Mouse (Mus musculus) kidney, postnatal 0 days (tissue): Measurements from ENCODE around the gene Gm26965. TPM values are rescaled to one million over a fixed set of nuclear protein-coding genes. Genes with fewer than 3 reads are reported as not detected.

Source experiments
- ATAC-seq: fragments of 200-750 bp; cut with Nextera tagmentation; replicated peaks from 2 replicates; pipeline ENCODE4 v1.8.0; 2017; ENCODE audit warnings: low read depth, moderate number of reproducible peaks, moderate TSS enrichment, moderate library complexity; ENCODE audit not compliant: low FRiP score
- DNase-seq: peaks from one replicate; pipeline ENCODE4 v3.0.0-alpha.2; 2016; ENCODE audit warnings: low spot score
- H3K27ac ChIP-seq: fragments of 300-500 bp; sonication (generic); 2 replicates; pipeline ENCODE4 v1.5.1; 2014; ENCODE audit warnings: mild to moderate bottlenecking
- H3K27me3 ChIP-seq: fragments of 300-500 bp; sonication (generic); 2 replicates; pipeline ENCODE4 v1.6.1; 2014; ENCODE audit warnings: low read length, mixed read lengths; ENCODE audit not compliant: insufficient read depth
- H3K36me3 ChIP-seq: fragments of 300-500 bp; sonication (generic); 2 replicates; pipeline ENCODE4 v1.6.1; 2014; ENCODE audit warnings: low read length, mixed read lengths; ENCODE audit not compliant: insufficient read depth
- H3K4me1 ChIP-seq: fragments of 300-500 bp; sonication (generic); replicated peaks from 2 replicates; pipeline ENCODE4 v1.6.1; 2014; ENCODE audit warnings: antibody characterized with exemption, low read length, mixed read lengths; ENCODE audit not compliant: insufficient read depth
- H3K4me2 ChIP-seq: fragments of 300-500 bp; sonication (generic); 2 replicates; pipeline ENCODE4 v1.6.1; 2014; ENCODE audit warnings: mild to moderate bottlenecking, low read length, moderate library complexity, mixed read lengths
- H3K4me3 ChIP-seq: fragments of 300-500 bp; sonication (generic); replicated peaks from 2 replicates; pipeline ENCODE4 v1.5.1; 2014; ENCODE audit warnings: low read depth, low read length
- H3K9ac ChIP-seq: fragments of 300-500 bp; sonication (generic); 2 replicates; pipeline ENCODE4 v1.6.1; 2014; ENCODE audit warnings: low read depth, low read length
- H3K9me3 ChIP-seq: fragments of 300-500 bp; sonication (generic); replicated peaks from 2 replicates; pipeline ENCODE4 v1.6.1; 2016; ENCODE audit warnings: low read length, inconsistent platforms, mixed read lengths
- CTCF ChIP-seq: IDR thresholded peaks from 2 replicates; pipeline ENCODE4 v1.5.1; 2016; ENCODE audit warnings: antibody characterized with exemption, low read depth, mild to moderate bottlenecking, moderate library complexity
- WGBS: fragments of 180-500 bp; shearing (Covaris S2); extraction: QIAGEN DNeasy Blood & Tissue Kit; methylation state at CpG from one replicate; pipeline ENCODE4 v1.1.7; 2014; 5-methylcytosine and 5-hydroxymethylcytosine counted together
- polyA plus RNA-seq: library from polyadenylated mRNA; unstranded; fragments of >200 nt; fragmentation: Nextera tagmentation; extraction: Ambion mirVana; gene quantifications from 2 replicates; pipeline ENCODE4 v1.2.1, GENCODE M21; 2015

The Gm26965 gene
- not detected in 2 replicates for polyA plus RNA-seq

DNA sequence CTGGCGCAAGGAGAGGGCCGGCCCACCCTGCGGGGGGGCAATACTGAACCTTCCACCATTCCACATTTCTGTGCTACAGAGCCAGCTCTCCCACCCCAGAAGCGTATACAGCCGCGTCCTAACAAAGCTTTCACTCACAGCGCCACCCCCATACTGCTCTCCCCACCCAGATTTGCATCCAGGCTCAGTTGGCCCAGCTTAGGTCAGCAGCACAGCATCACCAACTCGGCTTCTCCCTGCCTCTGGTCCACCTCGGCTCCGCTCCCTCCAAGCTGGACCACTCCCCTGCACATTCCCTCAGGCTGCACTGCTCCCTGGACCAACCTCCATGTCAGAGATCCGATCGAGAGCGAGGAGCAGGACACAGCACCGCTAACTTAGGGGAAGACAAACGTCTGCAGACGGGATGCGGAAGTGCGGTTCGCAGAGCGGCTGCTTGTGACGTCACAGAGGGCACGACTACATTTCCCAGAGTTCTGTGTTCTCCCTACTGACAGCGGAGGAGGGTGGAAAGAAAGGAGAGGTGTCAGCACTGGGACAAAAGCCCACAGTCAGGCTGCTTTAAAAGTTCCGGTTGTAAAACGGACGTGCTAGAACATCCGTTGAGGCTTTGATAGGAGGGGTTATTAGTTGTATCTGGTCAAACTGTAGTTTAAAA is at the start of gene Gm26965, which contains the start of gene Zfp87:
Gm26965 (minus strand) TSS at position 399 of the 658 bp plus-strand sequence.
Zfp87 (minus strand) TSS at position 425 of the 658 bp plus-strand sequence.
- peak; percentile 98 for ATAC-seq
- DNase-seq, result peak; percentile 99
- Histone ChIP-seq H3K27me3 (no peaks in the 10 kb centered on the region), H3K4me3 (peak within 1 kb of the TSS; percentile 74), H3K27ac (peak within 1 kb of the TSS; percentile 63; the same call in 1 of the 2 replicates), H3K4me2 (peak within 1 kb of the TSS; percentile 66), H3K9ac (peak within 1 kb of the TSS; percentile 75), H3K9me3 (no peaks in the 10 kb centered on the region), H3K36me3 (0 out of 2 replicates have a peak, but pooled peaks cover 1% of the 10 kb centered on the region), H3K4me1 (0 out of 2 replicates have a peak, but pooled peaks cover 4% of the 10 kb centered on the region)
- no peak for TF ChIP-seq CTCF
- under 1% methylated on average over 27 of the region's 27 CpGs for WGBS

DNA sequence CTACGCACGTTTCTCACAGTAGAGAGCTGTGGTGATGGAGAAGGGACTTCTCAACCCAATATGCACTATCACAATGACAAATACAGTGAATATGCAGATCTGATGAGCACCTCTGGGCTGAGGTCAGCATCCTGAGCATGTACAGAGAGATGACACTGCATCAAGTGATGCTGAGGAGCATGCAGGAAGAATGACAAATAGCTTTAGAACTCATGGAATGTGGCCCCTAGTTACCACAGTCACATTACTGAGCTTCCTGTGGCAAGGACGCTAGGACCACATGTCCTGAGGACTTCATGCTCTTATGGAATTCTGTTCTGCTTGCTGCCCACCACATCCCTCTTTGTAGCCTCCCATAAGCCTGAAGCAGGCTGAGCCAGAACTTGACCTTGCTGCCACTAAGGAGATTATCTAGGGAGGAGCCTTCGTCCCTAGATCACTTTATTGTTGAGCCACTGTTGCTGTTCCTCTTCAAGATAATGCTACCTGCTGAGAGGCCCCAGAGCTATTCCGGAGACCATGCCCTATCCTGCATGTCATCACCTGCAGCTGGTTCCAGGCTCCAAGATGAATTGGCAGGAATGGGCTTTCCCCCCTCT is 46.7 kb upstream of the Gm26965 start:
- H3K9ac ChIP-seq, result no peak overlapping the region
- TF ChIP-seq CTCF, result no peak
- H3K9me3 ChIP-seq, result no peaks in the 10 kb centered on the region

GRCm38 (mm10) chr13:67553730-67554129 is 27.8 kb upstream of the Gm26965 start, which contains the start of gene Zfp748:
Gene Zfp748, minus strand, starts transcription at chr13:67553830.
- ATAC-seq (no peak), DNase-seq (no peak)
- Histone ChIP-seq H3K27me3 (no peaks in the 10 kb centered on the region), H3K4me3 (peak within 1 kb of the TSS; percentile 92), H3K36me3 (no peaks in the 10 kb centered on the region), H3K9me3 (no peaks in the 10 kb centered on the region), H3K9ac (peak within 1 kb of the TSS; percentile 85), H3K4me1 (peaks cover 7% of the 10 kb centered on the region; the same call in 1 of the 2 replicates), H3K4me2 (peak within 1 kb of the TSS; percentile 67), H3K27ac (peak within 1 kb of the TSS; percentile 91)
- WGBS, result 86% methylated on average over 4 of the region's 4 CpGs
- no peak for TF ChIP-seq CTCF

More for the DNA sequence above, 46.7 kb upstream of the Gm26965 start:
- ATAC-seq (no peak), DNase-seq (no peak)
- WGBS, result 80% methylated on average over 5 of the region's 5 CpGs
- Histone ChIP-seq H3K27me3 (no peaks in the 10 kb centered on the region), H3K4me1 (no peaks in the 10 kb centered on the region), H3K36me3 (no peaks in the 10 kb centered on the region), H3K4me2 (no peak overlapping the region), H3K4me3 (no peak overlapping the region), H3K27ac (no peak overlapping the region)

DNA sequence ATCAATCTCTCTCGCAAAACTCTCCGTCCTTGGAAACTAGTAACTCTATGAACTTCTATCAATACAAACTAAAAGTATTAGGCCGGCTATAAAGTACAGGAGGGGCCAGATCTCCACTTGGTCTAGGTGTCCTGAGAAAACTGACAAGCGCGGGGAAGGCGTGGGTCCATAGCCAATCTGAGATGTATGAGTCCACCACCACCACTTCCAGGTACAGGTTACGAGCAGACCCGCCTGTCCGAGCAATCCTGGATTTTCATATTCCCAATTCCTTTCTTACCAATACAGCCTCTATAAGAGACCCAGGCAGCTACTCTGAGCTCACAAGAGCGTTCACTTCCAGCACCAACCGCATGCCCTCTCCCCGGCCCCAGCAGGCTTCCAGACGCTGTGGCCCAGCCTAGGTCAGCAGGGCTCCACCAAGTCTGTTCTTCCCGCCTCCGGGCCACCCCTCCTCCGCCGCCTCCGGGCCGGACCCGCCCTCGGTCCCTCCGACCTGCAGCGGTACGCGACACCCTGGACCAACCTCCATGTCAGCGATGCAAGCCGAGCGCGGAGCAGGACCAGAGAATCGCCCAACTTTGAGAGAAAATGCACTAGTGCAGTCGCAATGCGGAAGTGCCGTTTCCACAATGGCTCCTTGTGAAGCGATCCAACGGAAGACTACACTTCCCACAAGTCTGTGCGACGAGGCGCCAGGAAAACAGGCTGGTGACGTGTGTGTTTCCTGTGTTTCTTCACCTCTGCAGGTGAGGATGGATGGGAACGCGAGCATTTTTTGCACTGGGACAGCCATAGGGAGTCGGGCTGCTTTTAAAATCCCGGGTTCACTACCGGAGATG is 26.8 kb upstream of the Gm26965 start:
- peaks cover 7% of the 10 kb centered on the region; the same call in 1 of the 2 replicates for H3K4me1 ChIP-seq
- no peak for TF ChIP-seq CTCF
- DNase-seq, result peak; percentile 92
- peak; percentile 98 for ATAC-seq
- H3K4me3 ChIP-seq, result peak overlapping the region; percentile 92
- H3K27me3 ChIP-seq, result no peaks in the 10 kb centered on the region
- peak overlapping the region; percentile 85 for H3K9ac ChIP-seq
- no peaks in the 10 kb centered on the region for H3K9me3 ChIP-seq
- no peaks in the 10 kb centered on the region for H3K36me3 ChIP-seq
- under 1% methylated on average over 44 of the region's 44 CpGs for WGBS
- peak overlapping the region; percentile 67 for H3K4me2 ChIP-seq
- peak overlapping the region; percentile 91 for H3K27ac ChIP-seq

GRCm38 (mm10) chr13:67545941-67546340 is 20.0 kb upstream of the Gm26965 start:
- H3K9ac ChIP-seq, result no peak overlapping the region
- no peaks in the 10 kb centered on the region for H3K27me3 ChIP-seq
- no peak for ATAC-seq
- no peak overlapping the region for H3K4me2 ChIP-seq
- no peaks in the 10 kb centered on the region for H3K9me3 ChIP-seq
- peaks cover 22% of the 10 kb centered on the region for H3K36me3 ChIP-seq
- DNase-seq, result no peak
- no peaks in the 10 kb centered on the region for H3K4me1 ChIP-seq
- WGBS, result 74% methylated on average over 1 of the region's 1 CpGs
- no peak overlapping the region for H3K27ac ChIP-seq
- no peak overlapping the region for H3K4me3 ChIP-seq
- no peak for TF ChIP-seq CTCF
